Mouse (Mus musculus) gastrocnemius, postnatal 25 days (tissue): Measurements from ENCODE around the gene Olfr1415. TPM values are rescaled to one million over a fixed set of nuclear protein-coding genes. Genes with fewer than 3 reads are reported as not detected.
"Not testable (repeated sequence)": the region's sequence is repeated elsewhere in the genome, so short reads cannot be mapped to it uniquely, and the experiment has no call there.

Experiments used
- DNase-seq: peaks from one replicate; pipeline ENCODE4 v3.0.0; 2022
- long read RNA-seq, 2 experiments: library from polyadenylated mRNA; stranded (forward); transcript quantifications; one replicate each; pipeline ENCODE4 v2.0.0; 2021
- total RNA-seq, 2 experiments: library from RNA; stranded (reverse); gene quantifications; 1 replicate in 1 of 2; 2 replicates in 1 of 2; pipeline ENCODE4 v1.2.3; 2021

Gene Olfr1415
- not detected for total RNA-seq
- long read RNA-seq, experiment 1: 0 reads
- long read RNA-seq, experiment 2: 0 reads

- DNase-seq: no peak
These were observed at the start of gene Olfr1415 for GRCm38 (mm10) chr1:92496001-92496400. Gene Olfr1415, minus strand, starts transcription at chr1:92496101.

GRCm38 (mm10) chr1:92539071-92539470 is 43.2 kb upstream of the Olfr1415 start:
- no peak for DNase-seq

GRCm38 (mm10) chr1:92536972-92537371 is 41.1 kb upstream of the Olfr1415 start:
- no peak for DNase-seq

- DNase-seq: no peak
These were observed 27.9 kb upstream of the Olfr1415 start for GRCm38 (mm10) chr1:92523764-92524163.

- no peak for DNase-seq
These were observed 25.5 kb upstream of the Olfr1415 start for GRCm38 (mm10) chr1:92521376-92521775.

- DNase-seq: no peak
These were observed 23.1 kb upstream of the Olfr1415 start for GRCm38 (mm10) chr1:92519046-92519445.

GRCm38 (mm10) chr1:92518561-92518960 is 22.7 kb upstream of the Olfr1415 start, which contains the start of gene Olfr1414:
Gene Olfr1414, minus strand, starts transcription at chr1:92518661.
- DNase-seq: no peak

- no peak for DNase-seq
These were observed 19.5 kb upstream of the Olfr1415 start for GRCm38 (mm10) chr1:92515390-92515789.

- DNase-seq: not testable (repeated sequence)
These were observed 15.7 kb upstream of the Olfr1415 start for GRCm38 (mm10) chr1:92511646-92512045.

- DNase-seq: no peak
These were observed 10.9 kb downstream of the Olfr1415 start, which contains the start of gene Olfr1416 for GRCm38 (mm10) chr1:92485013-92485412. Gene Olfr1416, minus strand, starts transcription at chr1:92485113.

GRCm38 (mm10) chr1:92474066-92474578 is 21.8 kb downstream of the Olfr1415 start:
- DNase-seq: no peak

- peak; percentile 85 for DNase-seq
These were observed 22.5 kb downstream of the Olfr1415 start, which contains the start of gene Ndufa10 for GRCm38 (mm10) chr1:92473165-92474041. Gene Ndufa10, minus strand, starts transcription at chr1:92473860.

- no peak for DNase-seq
These were observed 27.0 kb downstream of the Olfr1415 start for GRCm38 (mm10) chr1:92468891-92469290.

- DNase-seq: no peak
These were observed 37.5 kb downstream of the Olfr1415 start for GRCm38 (mm10) chr1:92458416-92458815.

GRCm38 (mm10) chr1:92457758-92458157 is 38.1 kb downstream of the Olfr1415 start:
- DNase-seq: no peak

GRCm38 (mm10) chr1:92453751-92454445 is 42.0 kb downstream of the Olfr1415 start:
- no peak for DNase-seq

- peak; percentile 15 for DNase-seq
These were observed 47.6 kb downstream of the Olfr1415 start for GRCm38 (mm10) chr1:92448293-92448692.

- DNase-seq: no peak
These were observed 54.3 kb downstream of the Olfr1415 start for GRCm38 (mm10) chr1:92441453-92442063.

- no peak for DNase-seq
These were observed 55.7 kb downstream of the Olfr1415 start for GRCm38 (mm10) chr1:92440066-92440750.
